Mouse (Mus musculus): ENCODE data around the gene Ascl5.

- no peak for TF ChIP-seq CTCF (IDR thresholded peaks at IDR 0.05; ENCODE audit: borderline replicate concordance, insufficient read depth, low read depth, low read length)
- TF ChIP-seq POLR2A (IDR thresholded peaks at IDR 0.05; ENCODE audit: borderline replicate concordance, insufficient read depth, low read length) = no peak
Observed at GRCm38 (mm10) chr1:136085988-136086685, 35.5 kb downstream of the Ascl5 start.
